Mouse (Mus musculus): ENCODE results near the gene Slc17a2.

Gene Slc17a2

DNA sequence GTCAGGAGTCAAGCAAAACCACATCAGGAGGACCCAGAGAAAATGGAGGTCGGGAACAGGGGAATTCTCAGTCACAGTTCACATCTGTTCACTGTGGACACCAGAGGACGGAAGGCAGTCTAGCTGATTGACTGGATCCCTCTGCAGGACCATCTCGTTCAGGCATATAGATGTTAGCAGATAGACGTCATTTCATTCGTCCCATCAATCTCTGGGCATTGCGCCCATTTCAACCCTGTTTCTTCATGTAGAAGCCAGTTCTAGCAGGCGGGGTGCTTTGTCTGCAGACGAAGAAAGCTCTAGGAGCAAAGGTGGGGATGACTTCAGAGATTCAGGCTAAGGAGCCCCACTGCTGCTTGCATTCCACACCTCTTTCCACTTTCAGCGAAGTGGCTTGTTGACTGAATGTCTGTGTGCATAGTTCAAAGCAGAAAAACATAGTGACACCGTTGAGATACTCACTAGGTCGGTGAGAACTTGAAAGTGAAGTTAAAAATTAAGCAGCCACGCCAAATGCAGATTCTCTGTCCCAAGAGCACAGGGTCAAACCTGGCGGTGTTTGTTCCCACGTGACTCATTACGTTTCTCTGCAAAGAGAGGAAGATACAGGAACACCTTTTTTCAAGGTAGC lies at the start of gene Slc17a2:
Gene Slc17a2 (plus strand): TSS at position 572 of the 631 bp plus-strand sequence.
- WGBS, result 85% methylated on average over 15 of the region's 15 CpGs

DNA sequence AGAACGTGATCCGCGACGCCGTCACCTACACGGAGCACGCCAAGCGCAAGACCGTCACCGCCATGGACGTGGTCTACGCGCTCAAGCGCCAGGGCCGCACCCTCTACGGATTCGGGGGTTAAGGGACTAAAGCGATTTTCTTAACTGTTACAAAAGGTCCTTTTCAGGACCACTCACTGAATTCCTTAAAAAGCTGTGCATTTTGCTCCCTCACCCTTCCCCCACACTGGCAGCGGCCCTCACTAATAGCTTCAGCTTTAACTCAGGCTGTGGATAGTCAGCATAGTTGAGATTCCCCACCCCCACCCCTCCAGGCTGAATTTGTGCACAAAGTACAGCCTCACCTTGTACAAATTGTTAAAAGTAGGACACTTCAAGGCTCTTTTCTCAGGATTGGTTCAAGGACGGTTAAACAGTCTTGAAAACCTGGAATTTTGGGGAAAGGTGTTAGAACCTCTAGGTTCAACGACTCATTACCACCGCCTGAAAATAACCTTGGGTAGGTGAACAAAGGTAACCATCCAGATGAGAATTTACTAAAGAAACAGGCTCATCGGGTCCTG lies 49.5 kb upstream of the Slc17a2 start:
- WGBS, result 2% methylated on average over 18 of the region's 23 CpGs

DNA sequence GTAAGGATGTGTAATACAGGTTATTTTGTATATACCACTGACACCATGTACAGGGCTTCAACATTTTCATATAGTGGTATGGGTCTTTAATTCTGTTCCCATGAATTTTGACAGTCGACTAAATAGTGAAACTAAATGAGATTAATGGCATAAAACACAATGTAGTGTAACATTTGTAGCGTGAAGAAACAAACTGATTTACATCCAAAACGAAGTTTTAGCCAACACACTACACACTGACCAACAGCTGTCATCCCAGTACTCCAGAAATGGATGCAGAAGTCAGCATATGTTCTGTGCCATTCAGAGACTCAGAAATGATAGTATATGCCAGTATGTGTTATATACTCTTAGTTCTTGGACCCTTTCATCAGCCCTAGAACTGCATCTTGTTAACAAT lies 48.9 kb upstream of the Slc17a2 start:
- WGBS, result 51% methylated on average over 3 of the region's 3 CpGs

DNA sequence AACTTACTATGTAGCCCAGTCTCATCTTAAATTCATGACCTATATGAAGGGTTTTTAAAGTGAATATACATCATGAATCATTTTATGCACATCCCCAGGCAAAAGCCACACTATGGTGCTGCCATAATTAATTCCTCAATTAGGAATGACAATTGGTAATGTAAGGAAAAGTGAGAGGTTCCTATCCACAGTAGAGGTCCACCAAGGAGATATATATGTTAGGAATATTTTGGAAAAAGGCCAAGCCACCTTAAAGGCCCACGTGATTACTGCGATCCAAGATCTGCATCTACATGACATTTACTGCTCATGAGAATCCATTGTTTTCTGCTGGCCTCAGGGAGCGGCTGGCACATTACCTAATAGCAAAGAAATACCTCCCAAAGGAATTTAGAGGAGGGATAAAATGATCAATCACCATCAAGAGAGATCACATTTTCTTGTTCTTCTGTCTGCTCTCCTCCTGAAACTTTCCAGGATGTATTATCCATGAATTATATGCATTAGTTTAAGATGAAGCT lies 47.5 kb upstream of the Slc17a2 start:
- WGBS, result 69% methylated on average over 3 of the region's 3 CpGs

DNA sequence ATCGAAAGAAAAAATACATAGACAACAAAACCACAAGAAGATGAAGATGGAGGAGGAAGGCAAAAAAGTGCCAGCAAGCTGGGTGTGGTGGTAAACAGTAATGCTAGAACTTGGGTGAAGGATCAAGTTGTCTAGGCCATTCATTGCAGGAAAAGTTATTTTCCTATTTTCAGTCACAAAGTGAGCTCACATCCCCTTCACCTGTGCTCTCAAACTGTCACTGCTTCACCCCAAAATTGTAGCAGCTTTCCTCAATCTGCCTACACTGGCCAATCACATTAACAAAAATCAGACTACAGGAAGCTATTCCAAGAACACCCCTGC lies 46.9 kb upstream of the Slc17a2 start:
- WGBS, result 78% methylated on average over 1 of the region's 1 CpGs

DNA sequence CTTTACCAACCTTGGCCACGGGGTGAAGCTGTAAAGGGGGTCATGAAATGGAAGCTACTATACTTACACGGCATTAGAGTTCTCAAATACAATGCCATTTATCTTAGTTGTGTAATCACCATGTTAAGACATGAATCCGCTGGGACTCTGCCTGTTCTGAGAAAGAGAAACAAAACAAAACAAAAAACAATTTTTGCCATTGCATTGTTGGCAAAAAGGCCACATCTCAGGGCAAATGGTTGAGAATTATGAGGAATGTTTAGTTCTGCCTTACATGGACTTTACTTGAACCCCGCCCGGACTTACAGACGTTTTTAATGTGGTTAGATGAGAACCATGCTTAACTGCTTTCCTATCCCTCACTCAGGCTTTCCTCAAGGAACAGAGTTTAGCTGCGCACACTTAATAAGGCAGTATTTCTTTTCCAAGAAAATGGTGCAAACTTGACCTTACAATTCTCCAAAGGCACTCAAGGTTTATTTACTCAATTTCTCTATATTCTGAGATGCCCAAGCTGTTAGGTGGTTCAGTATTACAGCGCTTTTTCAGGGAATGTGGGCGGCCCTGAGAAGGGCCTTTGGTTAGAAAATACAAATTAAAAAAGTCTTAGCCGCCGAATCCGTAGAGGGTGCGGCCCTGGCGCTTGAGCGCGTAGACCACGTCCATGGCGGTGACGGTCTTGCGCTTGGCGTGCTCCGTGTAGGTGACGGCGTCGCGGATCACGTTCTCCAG lies 46.4 kb upstream of the Slc17a2 start:
- 2% methylated on average over 22 of the region's 27 CpGs for WGBS

DNA sequence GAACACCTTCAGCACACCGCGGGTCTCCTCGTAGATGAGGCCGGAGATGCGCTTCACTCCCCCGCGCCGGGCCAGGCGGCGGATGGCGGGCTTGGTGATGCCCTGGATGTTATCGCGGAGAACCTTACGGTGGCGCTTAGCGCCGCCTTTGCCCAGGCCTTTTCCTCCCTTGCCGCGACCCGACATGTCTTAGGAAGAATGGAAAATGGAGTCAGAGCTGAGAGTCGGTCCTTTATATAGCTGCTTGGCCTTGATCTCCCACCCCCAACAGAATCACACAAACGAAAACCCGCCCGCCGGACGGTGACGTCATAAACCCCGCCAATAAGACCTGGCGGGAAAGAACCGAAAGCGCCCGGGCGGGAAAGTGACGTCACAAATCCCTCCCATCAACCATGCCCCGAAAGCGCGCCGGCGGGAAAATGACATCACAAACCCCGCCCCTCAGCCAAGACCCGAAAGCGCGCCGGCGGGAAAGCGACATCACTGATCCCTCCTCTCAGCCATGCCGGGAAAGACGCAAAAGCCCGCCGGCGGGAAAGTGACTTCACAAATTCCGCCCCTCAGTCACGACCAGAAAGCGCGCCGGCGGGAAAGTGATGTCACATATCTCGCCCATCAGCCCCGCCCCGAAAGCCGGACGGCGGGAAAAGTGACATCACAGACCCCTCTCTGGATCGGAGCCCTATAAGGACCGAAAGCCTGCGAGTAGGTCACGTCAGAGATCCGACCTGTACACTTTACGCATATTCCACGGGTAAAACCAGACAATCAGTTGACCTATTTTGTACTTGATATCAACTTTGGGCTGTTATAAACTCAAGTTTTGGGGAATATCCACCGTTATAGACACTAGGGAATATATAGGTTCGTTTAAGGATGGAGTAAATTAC lies 45.6 kb upstream of the Slc17a2 start, which contains the start of gene Hist1h4a:
Gene Hist1h4a (minus strand): TSS at position 259 of the 893 bp plus-strand sequence.
- under 1% methylated on average over 63 of the region's 72 CpGs for WGBS

DNA sequence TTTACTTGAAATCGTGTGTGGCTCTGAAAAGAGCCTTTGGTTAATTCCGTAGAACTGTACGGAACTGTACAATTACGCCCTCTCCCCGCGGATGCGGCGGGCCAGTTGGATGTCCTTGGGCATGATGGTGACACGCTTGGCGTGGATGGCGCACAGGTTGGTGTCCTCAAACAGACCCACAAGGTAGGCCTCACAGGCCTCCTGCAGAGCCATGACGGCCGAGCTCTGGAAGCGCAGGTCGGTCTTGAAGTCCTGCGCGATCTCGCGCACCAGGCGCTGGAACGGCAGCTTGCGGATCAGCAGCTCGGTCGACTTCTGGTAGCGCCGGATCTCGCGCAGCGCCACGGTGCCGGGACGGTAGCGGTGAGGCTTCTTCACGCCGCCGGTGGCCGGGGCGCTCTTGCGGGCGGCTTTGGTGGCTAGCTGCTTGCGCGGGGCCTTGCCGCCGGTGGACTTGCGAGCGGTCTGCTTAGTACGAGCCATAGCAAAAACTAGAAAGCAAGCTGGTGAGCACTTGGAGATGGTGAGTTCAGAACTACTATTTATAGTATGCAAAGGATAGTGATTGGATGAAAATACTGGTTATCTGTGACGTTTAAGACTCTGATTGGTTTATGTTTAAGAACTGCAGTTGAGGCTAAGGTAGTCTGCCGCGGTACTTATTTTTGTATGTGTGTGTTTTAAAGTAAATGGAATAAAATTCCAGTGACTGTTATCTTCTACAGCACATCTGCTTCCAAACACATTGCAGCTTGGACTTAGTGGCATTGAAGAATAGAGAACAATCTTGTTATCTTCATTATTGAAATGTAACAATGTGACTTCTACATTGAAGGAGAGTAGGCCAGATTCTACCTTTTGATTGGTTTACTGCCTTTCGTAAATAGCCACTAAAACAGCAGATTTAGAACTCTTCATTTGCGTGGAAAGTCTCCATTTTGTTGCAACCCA lies 44.6 kb upstream of the Slc17a2 start, which contains the start of gene Hist1h3a:
Gene Hist1h3a (minus strand): TSS at position 516 of the 951 bp plus-strand sequence.
- WGBS, result under 1% methylated on average over 43 of the region's 52 CpGs

DNA sequence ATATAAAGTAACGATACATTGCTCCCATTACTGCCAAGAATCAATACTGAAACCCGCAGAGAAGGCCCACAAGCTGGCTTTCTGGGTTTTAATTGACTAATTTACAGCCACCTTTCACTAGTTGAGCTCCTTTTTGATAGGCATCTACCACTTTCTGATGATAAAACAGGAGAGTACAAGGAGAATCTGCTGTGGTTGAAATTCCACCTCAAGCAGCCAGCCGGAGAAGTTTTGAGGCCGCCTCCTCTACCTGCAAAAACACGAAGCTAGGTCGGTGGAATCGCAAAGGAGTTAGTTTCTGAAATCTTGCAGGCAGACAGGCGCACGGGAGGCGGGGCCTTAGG lies 43.6 kb upstream of the Slc17a2 start:
- WGBS, result 2% methylated on average over 10 of the region's 10 CpGs

DNA sequence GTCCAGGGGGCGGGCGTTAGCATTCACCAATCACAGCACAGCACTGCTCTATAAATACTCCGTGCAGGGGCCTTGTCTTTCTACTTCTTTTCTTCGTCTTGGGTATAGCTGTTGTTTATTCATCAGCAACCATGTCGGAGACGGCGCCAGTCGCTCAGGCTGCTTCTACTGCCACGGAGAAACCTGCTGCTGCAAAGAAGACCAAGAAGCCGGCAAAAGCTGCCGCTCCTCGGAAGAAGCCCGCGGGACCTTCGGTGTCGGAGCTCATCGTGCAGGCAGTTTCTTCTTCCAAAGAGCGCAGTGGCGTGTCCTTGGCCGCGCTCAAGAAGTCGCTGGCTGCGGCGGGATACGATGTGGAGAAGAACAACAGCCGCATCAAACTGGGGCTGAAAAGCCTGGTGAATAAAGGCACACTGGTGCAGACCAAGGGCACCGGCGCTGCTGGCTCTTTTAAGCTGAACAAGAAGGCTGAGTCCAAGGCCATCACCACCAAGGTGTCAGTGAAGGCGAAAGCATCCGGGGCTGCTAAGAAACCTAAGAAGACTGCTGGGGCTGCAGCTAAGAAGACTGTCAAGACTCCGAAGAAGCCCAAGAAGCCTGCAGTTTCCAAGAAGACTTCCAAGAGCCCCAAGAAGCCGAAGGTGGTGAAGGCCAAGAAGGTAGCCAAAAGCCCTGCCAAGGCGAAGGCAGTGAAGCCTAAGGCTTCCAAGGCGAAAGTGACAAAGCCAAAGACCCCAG lies 43.0 kb upstream of the Slc17a2 start, which contains the start of gene Hist1h1a:
Gene Hist1h1a (plus strand): TSS at position 81 of the 738 bp plus-strand sequence.
- 3% methylated on average over 34 of the region's 34 CpGs for WGBS

DNA sequence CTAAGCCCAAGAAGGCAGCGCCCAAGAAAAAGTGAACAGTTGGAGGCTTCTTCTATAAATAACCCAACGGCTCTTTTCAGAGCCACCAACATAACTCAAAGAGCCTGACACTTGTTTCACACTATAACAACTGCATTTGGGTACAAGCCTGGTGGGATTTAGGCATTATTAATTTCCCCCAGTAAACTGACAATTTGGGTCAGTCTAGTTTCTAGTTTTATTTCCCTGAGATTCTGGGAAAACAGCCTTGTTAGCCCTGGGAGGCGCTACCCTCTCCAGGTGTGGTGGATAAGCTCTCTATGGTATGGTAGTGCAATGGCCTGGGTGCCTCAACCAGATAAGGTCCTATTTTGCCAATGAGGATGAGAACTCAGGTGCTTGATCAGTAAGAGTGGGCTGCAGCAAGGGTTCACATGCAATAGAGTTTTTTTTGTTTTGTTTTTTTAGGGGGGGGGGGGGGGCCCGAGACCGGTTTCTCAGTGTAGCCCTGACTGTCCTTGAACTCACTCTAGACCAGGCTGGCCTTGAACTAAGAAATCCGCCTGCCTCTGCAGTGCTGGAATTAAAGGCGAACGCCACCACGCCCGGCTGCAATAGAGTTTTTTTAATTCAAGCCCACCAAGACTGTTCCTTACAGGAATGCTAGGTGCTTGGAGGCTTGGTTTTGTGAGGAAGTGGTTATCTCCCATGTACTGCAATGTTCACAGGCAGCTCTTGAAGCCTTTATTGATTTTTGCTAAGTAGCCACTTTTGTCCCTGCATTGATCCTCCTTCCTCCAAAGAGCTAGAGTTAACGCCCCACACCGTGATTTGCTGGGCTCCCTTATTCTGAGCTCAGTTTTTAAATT lies 42.2 kb upstream of the Slc17a2 start:
- 49% methylated on average over 12 of the region's 12 CpGs for WGBS

DNA sequence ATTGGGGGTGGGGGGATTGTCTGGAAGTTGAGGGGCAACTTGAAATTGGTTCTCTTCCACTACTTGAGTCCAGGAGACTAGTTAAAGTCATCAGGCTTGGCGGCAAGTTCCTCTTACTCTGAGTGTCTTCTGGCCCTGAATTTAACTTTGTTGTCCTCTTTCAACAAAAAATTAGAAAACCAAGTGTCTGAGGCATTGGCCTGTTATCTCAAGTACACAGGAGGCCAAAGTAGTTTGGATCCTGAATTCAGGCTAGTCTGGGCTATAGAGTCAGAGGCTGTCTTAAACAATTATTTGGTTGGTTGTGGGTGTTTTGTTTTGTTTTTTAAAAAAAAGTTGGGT lies 41.6 kb upstream of the Slc17a2 start:
- 90% methylated on average over 1 of the region's 1 CpGs for WGBS

DNA sequence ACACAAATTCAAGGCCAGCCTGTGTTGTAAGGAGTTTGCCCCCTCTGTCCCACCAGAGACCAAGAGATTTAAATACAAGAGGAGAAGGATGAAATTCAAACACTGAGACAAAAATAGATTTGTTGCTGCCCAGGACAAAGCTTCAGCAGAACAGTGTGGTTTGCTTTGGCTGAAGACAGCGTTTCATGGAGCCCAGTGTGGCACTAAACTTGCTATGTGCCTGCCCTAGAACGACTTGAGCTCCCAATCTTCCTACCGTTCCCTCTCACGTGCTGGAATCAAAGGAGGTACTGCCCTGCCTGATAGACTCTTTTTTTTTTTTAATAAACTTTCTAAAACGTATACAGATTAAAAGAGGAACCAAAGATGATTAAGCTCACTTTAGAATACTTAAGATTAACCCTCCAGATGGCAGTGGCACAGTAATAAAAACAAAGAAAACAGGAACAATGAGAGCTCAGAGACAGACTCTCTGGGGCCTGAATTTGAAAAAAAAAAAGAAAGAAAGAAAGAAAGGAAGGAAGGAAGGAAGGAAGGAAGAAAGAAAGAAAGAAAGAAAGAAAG lies 37.9 kb upstream of the Slc17a2 start:
- 56% methylated on average over 5 of the region's 5 CpGs for WGBS

DNA sequence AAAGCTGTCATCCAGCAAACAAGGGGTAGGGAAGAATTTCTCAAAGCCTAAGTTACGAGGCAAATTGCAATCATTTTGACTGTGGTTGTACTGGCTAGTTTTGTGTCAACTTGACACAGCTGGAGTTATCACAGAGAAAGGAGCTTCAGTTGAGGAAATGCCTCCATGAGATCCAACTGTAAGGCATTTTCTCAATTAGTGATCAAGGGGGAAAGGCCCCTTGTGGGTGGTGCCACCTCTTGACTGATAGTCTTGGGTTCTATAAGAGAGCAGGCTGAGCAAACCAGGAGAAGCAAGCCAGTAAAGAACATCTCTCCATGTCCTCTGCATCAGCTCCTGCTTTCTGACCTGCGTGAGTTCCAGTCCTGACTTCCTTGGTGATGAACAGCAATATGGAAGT lies 37.2 kb upstream of the Slc17a2 start, which contains the start of gene Trim38:
Gene Trim38 (plus strand): TSS at position 301 of the 400 bp plus-strand sequence.
- whole genome bisulfite sequencing, result 94% methylated on average over 2 of the region's 2 CpGs

DNA sequence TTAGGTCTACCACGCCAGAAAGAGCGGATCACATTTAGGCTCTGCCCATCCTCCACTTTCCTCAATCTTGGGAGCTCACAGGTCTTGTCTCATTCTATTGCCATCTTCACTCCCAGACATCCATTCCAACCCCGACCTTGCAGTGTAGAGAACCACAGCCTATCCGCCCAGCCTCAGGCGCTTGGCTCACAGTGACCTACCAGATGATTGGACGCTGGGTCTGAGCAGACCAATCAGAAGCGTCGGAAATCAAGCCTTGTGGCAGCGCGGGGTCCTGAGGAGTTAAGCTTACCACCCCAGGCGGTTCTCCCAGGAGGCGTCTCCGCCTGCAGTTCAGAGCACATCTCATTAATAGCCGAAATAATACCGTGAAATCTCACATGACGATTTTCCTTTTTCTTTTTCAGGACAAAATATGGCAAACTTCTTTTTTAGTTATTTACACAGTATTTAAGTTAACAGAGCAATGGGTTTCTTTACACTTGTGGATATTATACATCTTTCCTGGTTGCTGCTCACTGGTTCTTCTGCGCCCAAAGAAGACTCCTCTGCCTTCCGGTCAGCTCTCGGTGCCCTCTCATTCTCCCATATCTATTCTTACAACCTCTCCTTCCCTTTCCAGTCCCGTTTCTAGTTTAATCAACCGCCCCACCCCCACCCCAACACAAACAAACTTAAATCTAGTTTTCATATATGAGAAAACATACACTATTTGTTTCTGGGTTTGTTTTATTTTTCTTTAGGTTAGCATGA lies 34.1 kb upstream of the Slc17a2 start:
- 26% methylated on average over 21 of the region's 21 CpGs for WGBS

DNA sequence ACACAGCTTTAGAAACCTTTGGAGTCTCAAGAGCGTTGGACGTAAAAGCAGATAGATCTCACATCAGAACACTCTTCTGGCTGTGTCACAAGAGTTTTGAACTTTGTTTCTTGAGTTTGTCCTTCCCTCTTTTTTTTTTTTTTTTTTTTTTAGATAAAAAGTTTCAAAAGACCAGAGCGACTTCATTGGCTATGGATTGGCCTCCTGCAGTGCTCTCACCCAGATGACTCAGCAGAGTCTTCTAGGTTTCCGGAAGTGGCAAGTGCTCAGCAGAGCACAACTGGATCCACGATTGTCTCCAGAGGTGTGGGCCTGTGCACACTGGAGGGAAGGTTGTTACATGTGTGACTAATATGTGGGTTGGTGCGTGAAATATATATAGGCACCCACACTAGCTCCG lies 28.5 kb upstream of the Slc17a2 start:
- 93% methylated on average over 7 of the region's 7 CpGs for WGBS

DNA sequence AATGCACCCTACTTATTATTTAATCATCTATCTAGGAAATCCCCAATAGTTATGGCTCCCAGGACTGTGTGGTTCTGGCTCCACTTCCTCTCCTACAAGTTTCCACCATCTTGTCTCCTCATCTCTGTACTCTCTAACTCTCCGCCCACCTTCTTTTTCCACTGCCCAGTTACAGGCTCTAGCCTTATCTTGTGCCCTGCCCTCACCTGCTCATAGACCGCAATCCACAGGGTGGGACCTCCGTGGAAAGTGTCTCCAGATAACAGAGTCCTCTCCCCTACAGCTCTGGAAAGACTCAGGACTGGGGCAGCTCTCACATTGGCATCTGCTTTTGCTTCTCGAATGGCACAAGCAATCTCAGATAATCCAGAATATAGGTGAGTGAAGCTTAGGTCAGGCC lies 27.8 kb upstream of the Slc17a2 start:
- WGBS, result 96% methylated on average over 4 of the region's 4 CpGs

DNA sequence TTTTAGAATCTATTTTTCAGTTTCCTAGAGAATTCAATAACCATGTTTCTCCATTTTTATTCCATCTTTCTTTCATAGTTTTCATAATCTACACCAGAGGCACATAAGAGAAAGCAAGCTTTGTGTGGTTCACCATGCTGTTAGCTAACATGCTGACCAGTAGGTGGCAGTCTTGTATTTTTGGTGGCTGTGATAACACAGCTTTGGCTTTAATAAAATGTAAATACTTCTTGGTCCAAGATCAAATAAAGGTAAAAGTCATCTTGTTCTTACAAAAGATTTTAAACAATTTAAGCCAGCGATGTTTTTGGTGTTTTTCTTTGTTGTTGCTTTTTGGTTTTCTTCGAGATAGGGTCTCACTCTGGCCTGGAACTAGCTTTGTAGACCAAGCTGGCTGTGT lies 14.3 kb upstream of the Slc17a2 start:
- 40% methylated on average over 2 of the region's 2 CpGs for WGBS
